Mouse (Mus musculus): ENCODE results near the gene Sec24d. TPM values are rescaled to one million over a fixed set of nuclear protein-coding genes. Genes with fewer than 3 reads are reported as not detected.

The Sec24d gene
- polyA plus RNA-seq, 1 experiment from 2014 or later, result 88.0 TPM

DNA sequence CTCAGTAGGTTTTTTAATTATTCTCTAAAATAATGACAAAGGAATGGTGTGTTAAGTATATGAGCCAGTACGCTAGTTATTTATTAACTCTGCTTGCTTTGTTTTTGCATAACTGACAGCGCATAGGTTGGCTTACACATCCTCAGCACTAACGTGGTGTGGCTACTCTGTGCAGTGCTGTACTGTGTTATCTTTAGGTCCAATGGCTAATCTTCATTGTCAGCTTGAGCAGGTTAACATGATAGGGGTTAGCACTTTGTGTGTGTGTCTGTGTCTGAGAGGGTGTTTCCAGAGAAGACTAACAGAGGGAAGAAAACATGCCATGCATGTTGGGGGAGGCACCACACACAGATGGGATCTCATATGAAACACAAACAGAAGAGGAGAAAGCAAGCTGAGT is 137.7 kb downstream of the Sec24d start:
- Histone ChIP-seq H3K4me3 (ENCODE audit: low read depth, low read length) (no peak overlapping the region), H3K27me3 (replicated peaks; ENCODE audit: control insufficient read depth, insufficient read depth, low read length) (no peaks in the 10 kb centered on the region), H3K27ac (ENCODE audit: low read depth) (no peak overlapping the region), H3K9me3 (ENCODE audit: control insufficient read depth, low read length) (no peaks in the 10 kb centered on the region), H3K4me1 (replicated peaks; ENCODE audit: control insufficient read depth, insufficient read depth, low read length) (no peaks in the 10 kb centered on the region), H3K9ac (ENCODE audit: low read length) (no peak overlapping the region), H3K36me3 (ENCODE audit: control insufficient read depth, insufficient read depth, low read length) (no peaks in the 10 kb centered on the region), H3K4me2 (ENCODE audit: low read length) (no peak overlapping the region)
- no peak for ATAC-seq (replicated peaks; ENCODE audit: low FRiP score, low TSS enrichment, low read depth)
- WGBS, result 75% methylated on average over 3 of the region's 3 CpGs
- no peak for DNase-seq (ENCODE audit: low spot score)

DNA sequence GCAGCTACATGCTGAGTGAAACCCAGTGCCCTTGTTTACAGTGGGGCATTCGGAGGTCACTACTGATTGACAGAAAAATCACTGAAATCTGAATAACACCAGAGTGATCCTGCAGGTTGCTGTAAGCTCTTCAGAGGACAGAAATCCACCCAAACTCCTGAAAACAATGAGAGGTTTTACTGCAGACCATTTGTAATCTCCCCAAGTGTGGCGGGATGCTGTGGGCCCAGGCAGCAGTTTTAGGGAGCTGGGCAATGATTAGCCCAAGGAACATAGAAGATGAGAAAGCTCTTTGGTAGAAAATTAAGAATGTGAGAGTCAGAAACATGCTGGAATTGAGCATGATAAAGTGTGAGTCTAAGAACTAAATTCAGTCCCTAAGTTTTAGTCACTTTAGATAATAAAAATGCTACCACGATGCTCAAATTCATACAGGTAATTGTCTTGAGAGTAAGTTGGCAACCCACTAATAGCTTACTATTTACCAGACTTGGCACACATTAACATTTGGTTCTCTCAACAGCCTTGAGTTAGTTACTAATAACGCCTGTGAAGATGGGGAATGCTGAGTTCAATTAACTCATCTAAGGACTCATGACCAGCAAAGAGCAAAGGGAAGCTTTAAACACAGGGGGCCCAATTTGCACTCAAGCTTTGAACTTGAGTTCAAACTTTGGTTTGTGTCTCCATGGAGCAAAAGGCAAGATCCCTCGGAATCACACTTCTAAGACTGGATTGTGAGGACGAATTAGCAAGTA is 144.7 kb downstream of the Sec24d start:
- H3K27ac ChIP-seq (ENCODE audit: low read depth), result no peak overlapping the region
- H3K4me3 ChIP-seq (ENCODE audit: low read depth, low read length), result no peak overlapping the region
- no peaks in the 10 kb centered on the region for H3K4me1 ChIP-seq (replicated peaks; ENCODE audit: control insufficient read depth, insufficient read depth, low read length)
- H3K4me2 ChIP-seq (ENCODE audit: low read length), result no peak overlapping the region
- WGBS, result 75% methylated on average over 6 of the region's 6 CpGs
- no peak for ATAC-seq (replicated peaks; ENCODE audit: low FRiP score, low TSS enrichment, low read depth)
- no peaks in the 10 kb centered on the region for H3K36me3 ChIP-seq (ENCODE audit: control insufficient read depth, insufficient read depth, low read length)
- no peak for DNase-seq (ENCODE audit: low spot score)
- H3K27me3 ChIP-seq (replicated peaks; ENCODE audit: control insufficient read depth, insufficient read depth, low read length), result no peaks in the 10 kb centered on the region
- H3K9me3 ChIP-seq (ENCODE audit: control insufficient read depth, low read length), result no peaks in the 10 kb centered on the region
- H3K9ac ChIP-seq (ENCODE audit: low read length), result no peak overlapping the region

DNA sequence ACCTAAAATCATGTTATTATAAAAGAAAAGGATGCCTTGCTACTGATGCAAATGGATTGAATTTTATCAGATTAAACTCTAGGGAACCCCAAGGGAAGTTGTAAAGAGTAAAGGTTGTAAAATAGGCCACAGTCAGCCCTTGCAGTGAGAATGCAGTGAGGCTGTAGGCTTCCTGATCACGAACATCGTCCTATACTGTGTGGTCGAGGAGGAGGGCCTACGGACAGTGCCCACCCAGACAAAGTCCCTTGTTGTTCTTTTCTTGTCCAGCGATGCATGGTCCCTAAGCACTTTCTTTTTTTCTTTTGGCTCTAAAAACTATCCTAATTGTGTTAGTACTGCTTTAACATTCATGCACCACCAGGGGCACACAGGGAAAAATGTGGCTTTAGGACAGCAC is 145.9 kb downstream of the Sec24d start:
- no peaks in the 10 kb centered on the region for H3K4me1 ChIP-seq (replicated peaks; ENCODE audit: control insufficient read depth, insufficient read depth, low read length)
- H3K9ac ChIP-seq (ENCODE audit: low read length), result no peak overlapping the region
- ATAC-seq (replicated peaks; ENCODE audit: low FRiP score, low TSS enrichment, low read depth), result no peak
- no peaks in the 10 kb centered on the region for H3K27me3 ChIP-seq (replicated peaks; ENCODE audit: control insufficient read depth, insufficient read depth, low read length)
- no peaks in the 10 kb centered on the region for H3K9me3 ChIP-seq (ENCODE audit: control insufficient read depth, low read length)
- DNase-seq (ENCODE audit: low spot score), result no peak
- H3K4me3 ChIP-seq (ENCODE audit: low read depth, low read length), result no peak overlapping the region
- no peaks in the 10 kb centered on the region for H3K36me3 ChIP-seq (ENCODE audit: control insufficient read depth, insufficient read depth, low read length)
- no peak overlapping the region for H3K4me2 ChIP-seq (ENCODE audit: low read length)
- 56% methylated on average over 5 of the region's 5 CpGs for WGBS
- H3K27ac ChIP-seq (ENCODE audit: low read depth), result no peak overlapping the region

Other genes with a start within 250 kb of the Sec24d start
- not detected in 2 replicates for gene Myoz2, start 232.4 kb upstream of the Sec24d start, polyA plus RNA-seq (2014; fragmentation: Nextera tagmentation; extraction: Ambion mirVana)
- gene Synpo2, start 31.3 kb upstream of the Sec24d start, polyA plus RNA-seq (2014; fragmentation: Nextera tagmentation; extraction: Ambion mirVana), result 56.2 and 61.7 TPM in 2 replicates
- gene Mettl14, start 118.7 kb downstream of the Sec24d start, polyA plus RNA-seq (2014; fragmentation: Nextera tagmentation; extraction: Ambion mirVana), result 20.6 and 22.8 TPM in 2 replicates
- gene Prss12, start 179.5 kb downstream of the Sec24d start, polyA plus RNA-seq (2014; fragmentation: Nextera tagmentation; extraction: Ambion mirVana), result 4.2 and 4.4 TPM in 2 replicates